Mouse (Mus musculus) ES-E14 (cell line): ENCODE measurements around the gene Hoxd9. TPM values are rescaled to one million over a fixed set of nuclear protein-coding genes. Genes with fewer than 3 reads are reported as not detected.
A peak's percentile ranks its signal among the peaks of the same experiment; 100 is the strongest.

Experiments
- DNase-seq: peaks from one replicate; pipeline ENCODE4 v3.0.0-alpha.2; 2013; ENCODE audit warnings: low read depth, low spot score
- H3K27ac ChIP-seq: 2 replicates; pipeline ENCODE4 v1.5.1; 2012; ENCODE audit warnings: low read depth, mild to moderate bottlenecking, low read length, moderate library complexity, mixed read lengths; ENCODE audit not compliant: poor library complexity, insufficient read depth, severe bottlenecking
- H3K36me3 ChIP-seq: 2 replicates; pipeline ENCODE4 v1.6.1; 2012; ENCODE audit warnings: mild to moderate bottlenecking, low read length, moderate library complexity, mixed read lengths; ENCODE audit not compliant: control insufficient read depth, poor library complexity, insufficient read depth, severe bottlenecking
- H3K4me1 ChIP-seq, 2 experiments: fragments of 150-350 bp in 1 of 2; sonication (generic) in 1 of 2; 2 replicates each; pipeline ENCODE4 v1.6.1; 2012; ENCODE audit warnings: low read length in 2 of 2, mild to moderate bottlenecking in 1 of 2, mixed read lengths in 1 of 2; ENCODE audit not compliant: control insufficient read depth in 2 of 2, insufficient read depth in 2 of 2, poor library complexity in 1 of 2
- H3K4me3 ChIP-seq, 2 experiments: fragments of 150-350 bp in 1 of 2; sonication (generic) in 1 of 2; 2 replicates each; pipeline ENCODE4 v1.5.1; 2012; ENCODE audit warnings: low read length in 2 of 2, low read depth in 1 of 2, mild to moderate bottlenecking in 1 of 2, mixed read lengths in 1 of 2; ENCODE audit not compliant: insufficient read depth in 1 of 2, poor library complexity in 1 of 2, severe bottlenecking in 1 of 2
- H3K9ac ChIP-seq: 2 replicates; pipeline ENCODE4 v1.6.1; 2012; ENCODE audit warnings: low read depth, mild to moderate bottlenecking, low read length, mixed read lengths; ENCODE audit not compliant: poor library complexity, insufficient read depth, severe bottlenecking
- H3K9me3 ChIP-seq: fragments of 150-350 bp; sonication (generic); 2 replicates; pipeline ENCODE4 v1.6.1; 2012; ENCODE audit warnings: low read depth, mild to moderate bottlenecking, low read length; ENCODE audit not compliant: control insufficient read depth, insufficient read depth
- CHD2 ChIP-seq: IDR thresholded peaks from 2 replicates; pipeline ENCODE4 v1.6.1; 2014; ENCODE audit warnings: mild to moderate bottlenecking, low read depth, low read length, inconsistent platforms
- HCFC1 ChIP-seq: IDR thresholded peaks from 2 replicates; pipeline ENCODE4 v1.6.1; 2012; ENCODE audit warnings: low read length, inconsistent platforms, borderline replicate concordance; ENCODE audit not compliant: insufficient read depth
- MAFK ChIP-seq: IDR thresholded peaks from 2 replicates; pipeline ENCODE4 v1.6.1; 2014; ENCODE audit warnings: mild to moderate bottlenecking, low read depth, low read length, inconsistent platforms; ENCODE audit not compliant: insufficient read depth
- ZC3H11A ChIP-seq: IDR thresholded peaks from 2 replicates; pipeline ENCODE4 v1.6.1; 2012; ENCODE audit warnings: low read depth, mild to moderate bottlenecking, inconsistent platforms, low read length, borderline replicate concordance
- ZNF384 ChIP-seq: IDR thresholded peaks from 2 replicates; pipeline ENCODE4 v1.6.1; 2012; ENCODE audit warnings: low read depth, low read length, inconsistent platforms
- in situ Hi-C, 2 experiments: fragments of 600-800 bp; cut with MboI; formaldehyde crosslinking; loops; one replicate each; pipeline ENCODE4 v1.15.1; 2025; ENCODE audit warnings: low sequenced_read_pairs in 2 of 2, inconsistent platforms in 1 of 2; ENCODE audit not compliant: unreplicated experiment in 2 of 2
- total RNA-seq: library from RNA; depleted of rRNA; stranded (reverse); fragments of 300-350 nt; gene quantifications from 2 replicates; pipeline ENCODE4 v1.2.3, GENCODE M21; 2012

Gene Hoxd9
- total RNA-seq, 1 experiment: 0.76 TPM

- no peak for DNase-seq
- Histone ChIP-seq H3K4me1 (peaks cover 0 to 2% of the 10 kb centered on the region in 2 experiments; a peak in 1 of 4 replicates), H3K36me3 (no peaks in the 10 kb centered on the region), H3K27ac (no peak overlapping the region), H3K9ac (no peak overlapping the region), H3K4me3 (no peak overlapping the region), H3K9me3 (no peaks in the 10 kb centered on the region)
- in situ Hi-C loops: no loop called here
- TF ChIP-seq ZC3H11A (no peak), ZNF384 (no peak), CHD2 (no peak), MAFK (no peak), HCFC1 (no peak)
These were observed 36.9 kb downstream of the Hoxd9 start for GRCm38 (mm10) chr2:74734451-74734850.

- H3K4me1 ChIP-seq: peaks cover 0 to 2% of the 10 kb centered on the region in 2 experiments; a peak in 1 of 4 replicates
- no peak overlapping the region for H3K27ac ChIP-seq
- TF ChIP-seq MAFK: no peak
- no peak for TF ChIP-seq ZNF384
- TF ChIP-seq ZC3H11A: no peak
- no peak for TF ChIP-seq CHD2
- no peak for TF ChIP-seq HCFC1
- no peak for DNase-seq
- H3K4me3 ChIP-seq: no peak overlapping the region
- no peaks in the 10 kb centered on the region for H3K36me3 ChIP-seq
- H3K9ac ChIP-seq: no peak overlapping the region
- H3K9me3 ChIP-seq: no peaks in the 10 kb centered on the region
- in situ Hi-C loops: loop anchor here in 1 of 2 experiments (5.0 kb wide), 1 partner anchor 43 kb away; the partner anchor contains the start of gene Hoxd10
These were observed 37.7 kb downstream of the Hoxd9 start for GRCm38 (mm10) chr2:74734996-74735811.

DNA sequence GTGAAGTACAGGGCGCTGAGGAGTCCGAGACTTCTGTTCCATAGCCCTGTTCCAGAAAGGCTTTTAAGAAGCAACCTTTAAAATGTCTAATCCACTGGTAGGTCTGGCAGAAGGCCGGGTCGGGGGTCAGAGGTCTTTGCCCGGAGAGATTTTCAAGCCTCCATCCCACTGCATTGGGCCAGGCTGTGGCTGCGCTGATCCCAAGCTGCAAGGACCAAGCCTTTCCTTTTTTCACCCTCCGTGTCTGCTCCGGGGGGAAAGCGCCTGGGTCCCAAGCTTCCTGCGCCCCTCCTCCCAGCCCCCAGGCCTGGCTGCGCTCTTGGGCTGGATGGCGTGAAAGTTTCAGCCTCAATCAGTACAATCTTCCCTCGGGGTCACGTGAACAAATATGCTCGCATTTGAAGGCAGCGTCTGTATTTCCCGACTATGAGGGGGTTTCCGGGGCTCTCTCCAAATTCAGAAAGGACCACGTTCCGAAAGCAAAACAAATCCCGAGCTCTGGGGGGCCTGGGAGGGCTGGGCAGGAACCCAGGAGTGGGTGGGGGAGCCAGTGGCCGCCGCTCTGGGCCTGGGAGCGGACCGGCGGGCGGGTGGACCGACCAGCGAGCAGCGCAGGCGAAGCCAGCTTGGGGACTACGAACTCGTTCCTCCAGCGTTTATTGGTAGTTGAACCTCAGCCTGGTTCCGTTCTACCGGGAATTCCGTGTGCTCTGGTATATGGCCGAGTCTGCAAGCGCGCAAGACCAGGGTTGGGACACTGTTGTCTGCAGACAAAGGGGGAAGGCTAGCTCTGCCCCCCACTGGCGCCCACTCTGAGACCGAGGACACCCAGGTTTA lies 38.5 kb downstream of the Hoxd9 start:
- in situ Hi-C loops: loop anchor here in 1 of 2 experiments (5.0 kb wide), 1 partner anchor 44 kb away; the partner anchor contains the start of gene Hoxd10
- peaks cover 0 to 2% of the 10 kb centered on the region in 2 experiments; a peak in 1 of 4 replicates for H3K4me1 ChIP-seq

GRCm38 (mm10) chr2:74736688-74737577 lies 39.4 kb downstream of the Hoxd9 start:
- H3K27ac ChIP-seq: no peak overlapping the region
- H3K4me1 ChIP-seq: peaks cover 0 to 2% of the 10 kb centered on the region in 2 experiments; a peak in 1 of 4 replicates
- no peak for TF ChIP-seq HCFC1
- TF ChIP-seq MAFK: no peak
- no peak for TF ChIP-seq ZC3H11A
- no peak for TF ChIP-seq CHD2
- in situ Hi-C loops: loop anchor here in 1 of 2 experiments (5.0 kb wide), 1 partner anchor 45 kb away; the partner anchor contains the start of gene Hoxd10
- H3K9me3 ChIP-seq: no peaks in the 10 kb centered on the region
- H3K4me3 ChIP-seq: no peak overlapping the region
- no peak overlapping the region for H3K9ac ChIP-seq
- no peaks in the 10 kb centered on the region for H3K36me3 ChIP-seq
- no peak for DNase-seq

More for the DNA sequence above, 38.5 kb downstream of the Hoxd9 start:
- Histone ChIP-seq H3K9ac (no peak overlapping the region), H3K36me3 (no peaks in the 10 kb centered on the region), H3K4me3 (peak overlapping the region in 1 of 2 experiments; percentile 3; a peak in 1 of 4 replicates), H3K9me3 (no peaks in the 10 kb centered on the region), H3K27ac (no peak overlapping the region)
- no peak for DNase-seq
- TF ChIP-seq ZNF384 (no peak), MAFK (no peak), ZC3H11A (no peak), HCFC1 (no peak), CHD2 (no peak)
